ENCODE assay signal across 11 mouse cellular contexts in genomic region chr9:13613325-13614268, GRCm38 (mm10).
A peak's percentile ranks its signal among the peaks of the same experiment; 100 is the strongest.
DNase-seq lines count a peak whose midpoint lies in the region; ATAC-seq lines count a peak whose summit lies in the region.
"Had no signal": no experiment of that assay in that cellular context is flagged by ENCODE, and none has a peak within 500 bp of the region (broad histone marks: within the 10 kb centered on the region; RNA-seq: fewer than 3 reads in every experiment).

No protein-coding gene starts in this region.

- no peaks in the 10 kb centered on the region for H3K36me3 ChIP-seq in hindbrain, embryonic 14.5 days (replicated peaks; ENCODE audit: control insufficient read depth, insufficient read depth)
- H3K36me3 ChIP-seq in midbrain, embryonic 10.5 days, result no peaks in the 10 kb centered on the region
- H3K36me3 ChIP-seq in heart, embryonic 12.5 days, result no peaks in the 10 kb centered on the region

- H3K4me1 ChIP-seq in hindbrain, embryonic 14.5 days (replicated peaks; ENCODE audit: control insufficient read depth, insufficient read depth, low read length), result peaks cover 14% of the 10 kb centered on the region
- H3K4me1 ChIP-seq in midbrain, embryonic 10.5 days, result peaks cover 26% of the 10 kb centered on the region
- H3K4me1 ChIP-seq in heart, embryonic 12.5 days (replicated peaks), result peaks cover 36% of the 10 kb centered on the region

- peak; percentile 30 for DNase-seq in CD4-positive, CD25-positive, alpha-beta regulatory T cell, adult 2 months (ENCODE audit: low read depth, low spot score)
- peak; percentile 54 for DNase-seq in embryo, embryonic 11 days
- no peak for DNase-seq in hindbrain, embryonic 14.5 days (ENCODE audit: low spot score)
- DNase-seq in midbrain, embryonic 10.5 days (ENCODE audit: low spot score), result no peak
- no peak for DNase-seq in left cerebral cortex, adult 9 months (ENCODE audit: low spot score in 2 of 2)
- DNase-seq in gastrocnemius, postnatal 36 days, result no peak
- DNase-seq in thymus, postnatal 4 days, result no peak
- DNase-seq: cerebellum, adult 18-20 months; heart, postnatal 10 days had no signal

- H3K9me3 ChIP-seq in hindbrain, embryonic 14.5 days (ENCODE audit: control insufficient read depth, low read length), result no peaks in the 10 kb centered on the region
- H3K9me3 ChIP-seq in midbrain, embryonic 10.5 days (replicated peaks), result no peaks in the 10 kb centered on the region
- no peaks in the 10 kb centered on the region for H3K9me3 ChIP-seq in heart, embryonic 12.5 days (replicated peaks)

- intact Hi-C loops in gastrocnemius, postnatal 36 days (cut with DNase I), result no loop called here

- no peak overlapping the region for H3K4me3 ChIP-seq in hindbrain, embryonic 14.5 days (replicated peaks; ENCODE audit: low read length)
- H3K4me3 ChIP-seq in midbrain, embryonic 10.5 days, result no peak overlapping the region
- no peak overlapping the region for H3K4me3 ChIP-seq in heart, embryonic 12.5 days

- peak overlapping the region; percentile 16; the same call in 1 of the 2 replicates for H3K9ac ChIP-seq in hindbrain, embryonic 14.5 days
- no peak overlapping the region for H3K9ac ChIP-seq in heart, embryonic 12.5 days

- WGBS in hindbrain, embryonic 14.5 days, result 44% methylated on average over 8 of the region's 8 CpGs
- WGBS in midbrain, embryonic 10.5 days, result 43% methylated on average over 8 of the region's 8 CpGs
- 52% methylated on average over 8 of the region's 8 CpGs for WGBS in heart, embryonic 12.5 days

- no peaks in the 10 kb centered on the region for H3K27me3 ChIP-seq in hindbrain, embryonic 14.5 days (ENCODE audit: control insufficient read depth, insufficient read depth, low read length)
- H3K27me3 ChIP-seq in midbrain, embryonic 10.5 days (ENCODE audit: low read depth, poor library complexity, severe bottlenecking), result no peaks in the 10 kb centered on the region
- H3K27me3 ChIP-seq in heart, embryonic 12.5 days (replicated peaks), result no peaks in the 10 kb centered on the region

- peak; percentile 61; the same call in 1 of the 2 replicates for ATAC-seq in hindbrain, embryonic 14.5 days (ENCODE audit: low FRiP score)
- no peak for ATAC-seq in heart, embryonic 12.5 days (ENCODE audit: insufficient number of reproducible peaks, low FRiP score)

- 0 out of 2 replicates have a peak overlapping the region, but pooled peaks have one; percentile 41 for H3K27ac ChIP-seq in hindbrain, embryonic 14.5 days
- H3K27ac ChIP-seq in midbrain, embryonic 10.5 days (replicated peaks), result 0 out of 2 replicates have a peak overlapping the region, but pooled peaks have one; percentile 38
- no peak overlapping the region for H3K27ac ChIP-seq in heart, embryonic 12.5 days (ENCODE audit: poor library complexity, severe bottlenecking)
- H3K27ac ChIP-seq: macrophage had no signal

- H3K4me2 ChIP-seq in hindbrain, embryonic 14.5 days (replicated peaks), result 0 out of 2 replicates have a peak overlapping the region, but pooled peaks have one; percentile 6
- no peak overlapping the region for H3K4me2 ChIP-seq in heart, embryonic 12.5 days

Comparison
In these comparisons a context has a peak if more than half of its experiments do, and no peak if none do; other contexts are left out.
1. DNase-seq: peak in CD4-positive, CD25-positive, alpha-beta regulatory T cell, adult 2 months (single experiment) and embryo, embryonic 11 days (single experiment); none in hindbrain, embryonic 14.5 days (single experiment), midbrain, embryonic 10.5 days (single experiment), left cerebral cortex, adult 9 months (0 of 2), gastrocnemius, postnatal 36 days (0 of 2) and thymus, postnatal 4 days (single experiment).